Mouse (Mus musculus): ENCODE results near the gene Scn2b.

DNA sequence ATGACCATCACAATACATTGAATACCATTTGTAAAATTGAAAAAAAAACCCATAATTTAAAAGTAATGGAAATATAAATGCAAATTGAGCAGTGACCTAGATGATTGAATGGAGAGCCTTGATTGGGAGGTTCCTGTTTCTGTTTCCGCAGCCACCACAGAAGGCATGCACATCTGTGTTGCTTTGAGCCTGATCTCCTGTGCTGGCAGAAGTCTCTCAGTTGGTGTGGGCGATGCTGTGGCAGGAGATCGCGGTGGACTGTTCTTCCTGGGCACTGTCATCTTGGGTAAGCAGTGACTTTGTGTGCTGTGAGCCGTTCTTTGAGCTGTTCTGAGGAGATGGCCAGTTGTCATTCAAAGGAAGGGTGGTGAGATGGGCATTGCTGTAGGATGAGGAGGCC lies 38.6 kb upstream of the Scn2b start, which contains the start of gene Jaml:
- TF ChIP-seq CTCF (IDR thresholded peaks at IDR 0.05; ENCODE audit: low read depth) (no peak), EP300 (IDR thresholded peaks at IDR 0.05; ENCODE audit: low read depth) (no peak)
